Mouse (Mus musculus): ENCODE data around the gene Sf3a1. TPM values are rescaled to one million over a fixed set of nuclear protein-coding genes. Genes with fewer than 3 reads are reported as not detected.
"Not testable (repeated sequence)": the region's sequence is repeated elsewhere in the genome, so short reads cannot be mapped to it uniquely, and the experiment has no call there.

The Sf3a1 gene
- polyA plus RNA-seq, 2 experiments from 2014 or later, result 49.6 to 53.0 TPM

DNA sequence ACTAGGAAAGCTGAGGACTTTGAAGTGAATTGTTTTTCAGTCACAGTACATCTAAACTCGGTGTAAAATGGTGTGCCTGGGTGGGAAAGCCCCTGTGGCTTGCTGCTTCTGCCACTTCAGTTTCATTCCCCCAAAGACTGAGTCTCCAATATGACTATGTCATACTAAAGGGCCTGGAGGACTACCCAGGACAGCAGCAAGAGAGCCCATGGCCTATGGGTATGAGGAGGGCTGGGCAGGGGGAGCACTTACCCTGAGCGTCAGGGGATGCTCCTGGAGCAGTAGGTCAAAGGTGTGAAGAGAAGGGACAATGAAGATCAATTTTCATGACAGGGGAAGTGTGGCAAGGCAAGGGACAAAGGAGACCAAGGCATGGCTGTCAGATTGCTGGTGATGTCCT, 21.2 kb upstream of the Sf3a1 start:
- ATAC-seq, result no peak

- ATAC-seq, result no peak
These were observed 18.6 kb upstream of the Sf3a1 start for GRCm38 (mm10) chr11:4141505-4141904.

DNA sequence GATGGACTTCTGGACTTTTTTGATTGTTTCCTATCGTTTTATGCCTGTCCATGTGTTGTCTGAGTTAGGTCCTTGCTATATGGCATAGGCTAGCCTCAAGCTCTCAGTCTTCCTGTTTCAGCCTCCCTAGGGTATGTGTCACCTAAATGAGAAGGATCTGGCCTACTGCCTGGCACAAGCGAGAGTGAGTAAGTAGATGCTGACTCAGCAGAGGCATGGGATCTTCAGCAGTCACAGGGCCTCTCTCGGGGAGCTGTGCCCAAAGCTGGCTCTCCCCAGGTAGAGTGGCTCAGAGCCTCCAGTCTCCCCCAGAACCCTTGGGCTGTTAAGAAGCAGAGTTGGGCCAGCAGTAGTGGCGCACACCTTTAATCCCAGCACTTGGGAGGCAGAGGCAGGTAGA, 17.8 kb upstream of the Sf3a1 start:
- no peak for ATAC-seq

DNA sequence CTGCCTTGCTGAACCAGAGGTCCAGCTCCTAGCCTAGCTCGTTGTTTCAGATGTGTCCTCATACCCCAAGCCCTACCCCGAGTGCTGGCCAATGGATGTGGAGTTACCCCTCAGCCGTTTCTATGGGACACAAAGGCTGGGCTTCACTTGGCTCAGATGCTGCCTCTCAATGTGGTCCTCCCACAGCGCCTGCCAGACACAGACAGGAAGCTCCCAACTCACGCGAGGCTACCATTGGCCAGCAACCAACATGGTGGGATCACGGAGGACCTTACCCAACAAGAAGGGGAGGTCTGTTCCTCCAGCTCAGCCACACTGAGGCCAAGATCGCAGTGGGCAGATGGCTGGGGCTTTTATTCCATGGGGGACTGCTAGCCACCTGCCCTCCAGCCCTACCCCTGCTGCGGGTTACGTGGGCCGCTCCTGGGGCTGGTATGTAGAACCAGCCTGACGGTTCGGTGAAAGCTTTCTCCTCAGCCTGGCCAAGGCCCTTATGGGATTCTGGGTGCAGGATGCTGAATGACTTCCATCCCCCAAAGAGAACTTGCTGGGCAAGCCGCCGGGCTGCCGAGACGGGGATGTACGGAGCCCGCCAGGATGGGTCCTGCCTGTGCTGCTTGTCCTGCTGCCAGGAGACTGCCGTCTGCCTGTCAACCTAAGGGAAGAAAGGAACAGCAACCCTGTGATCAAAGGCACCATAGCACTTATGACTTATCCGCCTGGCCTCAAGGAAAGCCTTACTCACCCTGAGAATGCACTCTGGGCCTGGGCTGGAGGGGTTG, 16.7 kb upstream of the Sf3a1 start:
- no peak for ATAC-seq

- ATAC-seq, result no peak
These were observed 13.8 kb upstream of the Sf3a1 start for GRCm38 (mm10) chr11:4146381-4146780.

DNA sequence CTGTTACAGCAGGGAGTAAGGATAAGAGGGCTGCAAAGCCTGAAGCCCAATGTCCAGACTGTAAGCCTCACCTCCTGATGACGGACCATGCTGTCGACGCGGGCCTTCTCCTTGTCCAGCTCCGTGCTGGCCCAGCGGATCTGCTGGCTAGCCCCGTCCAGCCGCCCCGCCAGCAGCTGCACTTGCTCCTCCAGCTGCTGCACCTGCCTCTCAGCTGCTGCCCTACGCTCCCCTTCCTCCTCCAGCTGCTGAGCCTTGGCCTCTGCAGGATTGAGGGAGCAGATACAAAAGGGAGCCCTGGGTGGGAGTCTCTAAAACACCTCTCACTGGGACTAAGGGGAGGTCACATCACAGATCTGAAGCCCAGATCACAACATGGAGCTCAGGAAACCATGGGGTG, 13.1 kb upstream of the Sf3a1 start:
- ATAC-seq, result no peak

DNA sequence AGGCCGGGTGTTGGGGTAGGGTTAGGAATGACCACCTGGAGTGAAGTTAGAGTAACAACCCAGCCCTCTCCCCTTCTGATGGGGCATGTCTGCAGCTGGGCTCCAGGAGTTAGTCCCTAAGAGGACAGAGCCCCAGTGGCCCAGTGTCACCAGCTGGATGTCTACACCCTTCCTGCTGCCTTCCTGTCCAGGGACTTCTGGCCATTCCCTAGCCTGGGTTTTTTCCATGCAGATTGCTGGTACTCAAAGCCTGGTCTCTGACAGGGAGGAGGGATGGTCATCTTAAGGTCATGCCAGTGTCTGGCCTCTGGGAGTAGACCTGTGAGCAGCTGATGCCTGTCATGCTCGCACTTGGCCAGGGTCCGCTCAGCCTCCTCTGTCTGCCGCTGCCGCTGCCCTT, 12.0 kb upstream of the Sf3a1 start:
- no peak for ATAC-seq

DNA sequence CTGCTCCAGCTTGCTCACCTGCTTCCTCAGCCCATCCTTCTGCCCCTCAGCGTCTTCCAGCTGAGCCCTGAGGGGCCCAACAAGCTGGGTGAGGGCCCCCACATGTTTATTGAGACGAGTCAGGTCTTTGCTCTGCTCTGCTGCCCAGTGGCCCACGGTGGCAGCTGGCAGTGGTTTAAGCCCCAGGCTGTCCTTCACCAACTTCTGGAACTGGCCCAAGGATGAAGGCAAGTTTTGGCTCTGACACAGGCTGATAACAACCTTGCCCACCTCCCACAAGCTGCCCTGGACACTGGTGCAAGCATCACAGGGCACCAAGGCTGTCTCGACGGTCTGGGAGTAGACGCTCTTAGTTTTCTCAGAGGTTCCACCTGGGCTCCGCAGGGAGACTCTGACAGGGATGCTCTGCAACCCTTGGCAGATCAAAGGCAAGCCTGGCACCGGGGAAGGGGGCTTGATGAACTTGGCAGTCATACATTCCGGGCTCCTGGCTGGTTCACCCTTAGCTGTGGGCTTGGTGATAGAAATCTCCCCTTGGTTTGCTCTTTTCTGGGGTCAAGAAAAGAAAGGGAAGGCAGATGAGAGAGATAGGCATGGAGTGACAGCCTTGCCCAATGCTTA, 11.5 kb upstream of the Sf3a1 start:
- no peak for ATAC-seq

DNA sequence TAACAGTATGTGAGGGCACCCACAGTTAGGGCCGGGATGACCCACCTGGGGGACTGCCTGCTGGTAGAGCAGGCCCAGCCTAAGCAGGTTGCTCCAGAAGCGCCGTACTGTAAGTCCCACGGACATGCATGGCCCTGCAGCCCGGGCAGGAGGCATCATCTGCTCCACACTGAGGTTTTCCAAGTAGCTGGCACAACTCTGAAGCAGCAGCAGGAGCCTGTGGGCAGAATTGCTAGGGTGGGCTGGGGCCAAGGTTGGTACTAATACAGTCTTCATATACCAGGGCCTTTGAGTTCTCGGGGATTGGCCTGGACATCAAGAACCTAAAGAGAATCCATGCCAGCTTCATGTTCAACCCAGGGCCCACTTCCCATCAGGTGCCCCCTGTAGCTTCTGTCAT, 10.3 kb upstream of the Sf3a1 start:
- ATAC-seq, result no peak

GRCm38 (mm10) chr11:4153694-4154093, 6.5 kb upstream of the Sf3a1 start:
- ATAC-seq, result no peak

GRCm38 (mm10) chr11:4155641-4156040, 4.5 kb upstream of the Sf3a1 start:
- ATAC-seq, result no peak

DNA sequence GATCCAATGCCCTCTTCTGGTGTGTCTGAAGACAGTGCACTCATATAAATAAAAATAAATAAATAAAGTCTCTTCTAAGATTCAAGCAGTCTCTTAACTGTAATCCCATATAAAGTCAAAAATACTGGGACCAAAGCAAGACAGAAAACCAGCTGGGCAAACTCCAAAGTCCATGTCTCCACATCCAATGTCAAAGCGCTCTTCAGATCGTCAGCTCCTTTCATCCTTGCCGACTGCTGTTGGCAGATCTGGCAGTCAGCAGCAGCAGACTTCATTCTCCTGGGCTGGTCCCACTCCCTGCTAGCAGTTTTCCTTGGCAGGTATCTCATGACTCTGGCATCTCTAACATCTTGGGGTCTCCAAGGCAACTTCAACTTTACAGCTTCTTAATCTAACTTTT, 1.5 kb upstream of the Sf3a1 start:
- ATAC-seq, result no peak

DNA sequence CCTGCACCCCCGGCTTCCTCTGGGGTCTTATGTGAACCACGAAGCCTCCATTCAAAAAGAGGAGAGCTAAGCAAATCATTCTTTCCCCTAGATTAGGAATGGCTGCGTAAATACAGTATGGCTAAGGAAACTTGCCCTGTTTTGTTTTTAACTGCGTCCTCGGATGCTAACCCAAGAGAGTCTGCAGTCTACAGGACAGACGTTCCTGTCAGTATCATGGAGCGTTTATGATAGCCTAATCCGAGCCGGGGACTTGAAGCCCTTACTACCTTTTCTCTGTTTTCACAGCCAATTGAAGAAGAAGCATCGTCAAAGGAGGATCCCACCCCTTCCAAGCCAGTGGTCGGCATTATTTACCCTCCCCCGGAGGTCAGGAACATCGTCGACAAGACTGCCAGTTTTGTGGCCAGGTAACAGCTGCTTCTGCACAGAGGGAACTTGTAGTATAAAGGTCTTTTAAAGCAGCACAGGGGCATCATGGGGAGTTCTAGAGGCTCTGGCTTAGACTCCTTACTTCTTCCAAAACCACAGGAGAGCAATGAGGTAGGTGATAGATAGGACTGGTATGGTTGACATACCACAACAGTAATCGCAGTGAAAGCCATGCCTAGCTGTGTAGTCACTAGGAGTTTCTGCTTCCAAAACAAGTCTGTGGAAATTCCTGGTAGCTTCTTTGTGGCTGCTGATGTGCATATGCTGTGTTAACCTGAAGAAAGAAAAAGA, 769 bp downstream of the Sf3a1 start:
- no peak for ATAC-seq

DNA sequence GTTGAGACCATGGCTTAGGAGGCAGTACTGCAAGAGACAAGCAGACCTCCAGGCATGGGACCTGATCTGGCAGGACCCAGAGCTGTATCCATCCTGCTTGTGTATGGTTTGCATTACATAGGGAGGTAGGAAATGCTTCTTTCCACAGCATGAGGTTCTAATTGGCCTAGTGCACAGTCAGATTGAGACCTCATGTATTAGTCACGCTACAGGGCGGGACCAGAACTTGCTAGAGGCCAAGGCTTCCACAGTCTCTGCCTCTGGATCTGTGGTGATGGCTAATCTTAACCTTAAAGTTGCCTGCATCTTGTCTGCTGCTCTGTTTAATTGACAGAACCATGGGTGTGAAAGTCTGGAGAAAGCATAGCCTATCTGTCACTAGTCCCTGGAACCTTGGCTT, 4.6 kb downstream of the Sf3a1 start:
- no peak for ATAC-seq

DNA sequence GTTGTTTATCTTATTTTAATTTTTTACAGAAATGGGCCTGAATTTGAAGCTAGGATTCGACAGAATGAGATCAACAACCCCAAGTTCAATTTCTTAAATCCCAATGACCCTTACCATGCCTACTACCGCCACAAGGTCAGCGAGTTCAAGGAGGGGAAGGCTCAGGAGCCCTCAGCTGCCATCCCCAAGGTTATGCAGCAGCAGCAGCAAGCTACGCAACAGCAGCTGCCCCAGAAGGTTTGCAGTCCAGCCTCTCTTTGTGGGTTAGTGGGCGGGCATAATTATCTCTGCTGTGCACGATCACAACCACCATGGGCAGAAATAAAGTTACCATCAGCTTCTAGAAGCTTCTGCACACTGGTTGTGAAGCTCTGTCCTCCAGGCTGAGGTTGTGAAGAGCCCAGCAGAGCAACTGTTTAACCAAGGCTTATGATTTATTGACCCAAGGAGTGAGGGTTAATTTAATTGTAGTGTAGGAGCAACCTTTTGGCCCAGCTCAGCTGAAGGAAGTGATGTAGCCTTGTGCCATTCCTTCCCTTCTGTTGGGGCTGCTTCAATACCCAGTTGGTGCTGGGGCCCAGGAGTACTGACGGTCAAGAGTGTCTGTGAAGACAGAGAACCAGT, 6.4 kb downstream of the Sf3a1 start:
- no peak for ATAC-seq

DNA sequence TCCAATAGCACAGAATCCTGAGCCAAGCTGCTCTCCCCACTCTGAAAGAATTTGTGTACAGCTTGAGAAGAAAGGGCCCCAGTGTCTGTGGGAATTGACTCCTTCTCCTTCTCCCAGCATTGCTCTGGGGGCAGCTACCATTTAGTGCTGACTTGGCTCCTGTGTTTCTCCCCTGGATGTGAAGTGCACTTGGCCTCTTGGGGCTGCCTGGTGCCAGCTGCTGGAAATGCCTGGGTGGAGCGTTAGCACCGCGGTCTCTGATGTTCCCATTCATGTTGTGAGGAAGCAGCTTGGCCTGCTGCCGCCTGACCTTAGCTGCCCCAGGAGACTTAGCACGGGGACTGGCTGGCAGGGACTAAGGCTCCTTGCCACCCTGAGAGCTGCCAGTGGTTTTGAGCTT, 14.4 kb downstream of the Sf3a1 start:
- no peak for ATAC-seq

DNA sequence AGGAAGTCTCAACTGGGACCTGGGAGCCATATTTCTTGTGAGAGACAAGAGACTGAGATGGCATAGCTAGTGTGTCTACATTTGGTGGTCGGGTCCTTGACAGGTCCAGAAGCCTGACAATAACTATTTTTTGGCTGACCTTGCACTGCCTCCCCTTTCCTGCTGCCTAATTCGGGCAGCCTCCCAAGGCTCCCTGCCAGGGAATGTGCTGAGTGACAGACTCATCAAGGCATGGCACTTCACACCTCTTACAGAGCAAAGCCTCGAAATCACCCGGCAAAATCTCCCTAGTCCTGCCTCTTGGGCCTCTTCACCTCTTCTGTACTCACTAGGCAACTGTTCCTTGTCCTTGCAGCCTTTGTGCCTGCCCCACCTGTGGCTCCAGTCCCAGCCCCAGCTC, 17.6 kb downstream of the Sf3a1 start:
- no peak for ATAC-seq

DNA sequence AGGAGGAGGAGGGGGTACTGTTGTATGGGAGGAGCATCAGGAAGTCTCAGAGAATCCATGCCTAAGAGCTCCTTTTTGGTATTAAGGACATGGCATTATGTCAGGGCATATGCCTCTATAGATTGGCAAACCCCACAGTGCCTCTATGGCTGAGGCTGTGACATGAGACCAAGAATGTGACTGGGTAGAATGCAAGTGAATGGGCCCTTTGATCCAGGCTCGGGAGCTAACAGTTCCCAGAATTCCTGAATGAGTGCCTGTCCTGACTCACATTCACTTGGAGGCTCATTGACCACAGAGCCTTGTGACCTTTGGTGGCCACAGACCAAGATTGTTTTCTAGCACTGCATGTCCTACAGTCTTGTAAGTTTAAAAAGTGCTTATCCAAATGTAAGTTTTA, 21.9 kb downstream of the Sf3a1 start:
- ATAC-seq, result no peak

GRCm38 (mm10) chr11:4183511-4183910, 23.4 kb downstream of the Sf3a1 start:
- no peak for ATAC-seq

GRCm38 (mm10) chr11:4184251-4184952, 24.3 kb downstream of the Sf3a1 start:
- ATAC-seq, result no peak

DNA sequence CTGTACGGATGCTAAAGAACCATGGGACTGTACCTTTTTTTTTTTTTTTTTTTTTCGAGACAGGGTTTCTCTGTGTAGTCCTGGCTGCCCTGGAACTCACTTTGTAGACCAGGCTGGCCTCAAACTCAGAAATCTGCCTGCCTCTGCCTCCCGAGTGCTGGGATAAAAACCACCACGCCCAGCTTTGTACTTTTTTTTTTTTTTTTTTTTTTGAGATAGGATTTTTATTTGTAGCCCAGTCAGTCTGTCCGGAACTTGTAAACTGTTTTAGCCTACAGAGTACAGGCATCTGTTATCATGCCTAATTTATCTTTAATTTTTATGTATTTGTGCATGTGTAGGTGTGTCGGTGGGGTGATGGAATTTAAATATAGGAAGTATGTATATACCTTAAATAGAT, 25.3 kb downstream of the Sf3a1 start:
- not testable (repeated sequence) for ATAC-seq

DNA sequence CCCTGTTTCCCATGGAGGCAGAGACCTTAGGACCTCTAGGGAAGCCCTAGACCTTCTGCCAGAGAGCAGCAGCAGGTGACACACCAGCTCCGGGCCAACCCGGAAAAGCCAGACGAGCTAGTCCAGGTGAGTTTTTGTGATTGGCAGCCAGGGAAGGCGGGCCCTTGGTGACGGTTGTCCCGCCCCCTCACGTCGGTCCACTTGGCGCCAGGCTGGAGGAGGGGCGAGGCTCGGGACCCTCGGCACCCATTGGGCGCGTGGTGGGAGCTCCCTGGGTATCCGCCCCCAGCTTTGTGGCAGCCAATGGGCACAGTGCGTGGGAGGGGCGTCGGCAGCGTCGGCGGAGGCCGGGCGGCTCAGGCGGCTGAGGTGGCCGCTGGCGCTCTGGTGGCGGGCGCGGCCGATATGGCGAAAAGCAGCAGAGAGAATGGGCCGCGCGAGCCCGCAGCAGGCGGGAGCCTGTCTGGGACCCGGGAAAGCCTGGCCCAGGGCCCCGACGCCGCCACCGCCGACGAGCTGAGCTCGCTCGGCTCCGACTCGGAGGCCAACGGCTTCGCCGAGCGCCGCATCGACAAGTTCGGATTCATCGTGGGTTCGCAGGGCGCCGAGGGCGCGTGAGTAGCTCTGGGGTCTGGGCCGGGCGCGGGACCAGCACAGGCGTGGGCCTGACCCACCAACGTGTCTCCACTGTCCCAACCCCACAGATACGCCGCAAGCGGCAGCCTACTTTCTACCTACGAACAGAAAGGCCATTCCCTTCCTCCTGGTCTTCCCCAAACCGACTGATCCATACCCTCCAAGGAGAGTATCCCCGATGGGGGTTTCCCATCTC, 26.6 kb downstream of the Sf3a1 start, which contains the start of gene Tbc1d10a:
Gene Tbc1d10a (plus strand): TSS at position 304 of the 832 bp plus-strand sequence.
- ATAC-seq, result peak; percentile 99

All from activated CD4-positive, CD25-positive, alpha-beta regulatory T cell, adult 4 months (primary cell).